Mouse (Mus musculus) embryonic facial prominence, embryonic 11.5 days (tissue): ENCODE measurements around the gene Rap2a. TPM values are rescaled to one million over a fixed set of nuclear protein-coding genes. Genes with fewer than 3 reads are reported as not detected.

Experiments used
- ATAC-seq: fragments of 200-750 bp; cut with Nextera tagmentation; replicated peaks from 2 replicates; pipeline ENCODE4 v1.8.0; 2017; ENCODE audit warnings: low read depth; ENCODE audit not compliant: insufficient number of reproducible peaks, low FRiP score, low TSS enrichment
- DNase-seq: peaks from one replicate; pipeline ENCODE4 v3.0.0-alpha.2; 2015; ENCODE audit warnings: low spot score
- H3K27ac ChIP-seq: fragments of 300-500 bp; sonication (generic); replicated peaks from 2 replicates; pipeline ENCODE4 v1.5.1; 2014; ENCODE audit warnings: mild to moderate bottlenecking, low read depth, low read length, control low read depth
- H3K27me3 ChIP-seq: fragments of 300-500 bp; sonication (generic); 2 replicates; pipeline ENCODE4 v1.6.1; 2014; ENCODE audit warnings: mild to moderate bottlenecking, low read length, moderate library complexity, mixed read lengths; ENCODE audit not compliant: control insufficient read depth, insufficient read depth
- H3K36me3 ChIP-seq: fragments of 300-500 bp; sonication (generic); replicated peaks from 2 replicates; pipeline ENCODE4 v1.6.1; 2014; ENCODE audit warnings: low read depth, mild to moderate bottlenecking, low read length, moderate library complexity, mixed read lengths; ENCODE audit not compliant: control insufficient read depth, insufficient read depth
- H3K4me1 ChIP-seq: fragments of 300-500 bp; sonication (generic); 2 replicates; pipeline ENCODE4 v1.6.1; 2014; ENCODE audit warnings: low read length, mixed read lengths; ENCODE audit not compliant: control insufficient read depth, insufficient read depth
- H3K4me2 ChIP-seq: fragments of 300-500 bp; sonication (generic); 2 replicates; pipeline ENCODE4 v1.6.1; 2014; ENCODE audit warnings: low read depth, mild to moderate bottlenecking, control low read depth, low read length, moderate library complexity
- H3K4me3 ChIP-seq: fragments of 300-500 bp; sonication (generic); 2 replicates; pipeline ENCODE4 v1.5.1; 2014; ENCODE audit warnings: low read depth, low read length, control low read depth
- H3K9ac ChIP-seq: fragments of 300-500 bp; sonication (generic); replicated peaks from 2 replicates; pipeline ENCODE4 v1.6.1; 2014; ENCODE audit warnings: mild to moderate bottlenecking, control low read depth, low read length
- H3K9me3 ChIP-seq: fragments of 300-500 bp; sonication (generic); replicated peaks from 2 replicates; pipeline ENCODE4 v1.6.1; 2016; ENCODE audit warnings: mild to moderate bottlenecking, low read length, inconsistent platforms, mixed read lengths; ENCODE audit not compliant: control insufficient read depth
- WGBS: fragments of 180-500 bp; shearing (Covaris S2); extraction: QIAGEN DNeasy Blood & Tissue Kit; methylation state at CpG from one replicate; pipeline ENCODE4 v1.1.7; 2014; 5-methylcytosine and 5-hydroxymethylcytosine counted together
- polyA plus RNA-seq: library from polyadenylated mRNA; unstranded; fragments of >200 nt; fragmentation: Nextera tagmentation; extraction: Ambion mirVana; gene quantifications from 2 replicates; pipeline ENCODE4 v1.2.1, GENCODE M21; 2014

The Rap2a gene
- polyA plus RNA-seq, 1 experiment from 2014 or later, result 15.4 TPM

GRCm38 (mm10) chr14:120480341-120480900 lies 2.2 kb downstream of the Rap2a start:
- 82% methylated on average over 8 of the region's 8 CpGs for WGBS
- Histone ChIP-seq H3K4me2 (no peak overlapping the region), H3K36me3 (no peaks in the 10 kb centered on the region), H3K4me3 (no peak overlapping the region), H3K9ac (no peak overlapping the region), H3K4me1 (no peaks in the 10 kb centered on the region), H3K9me3 (no peaks in the 10 kb centered on the region), H3K27me3 (no peaks in the 10 kb centered on the region), H3K27ac (no peak overlapping the region)
- ATAC-seq (no peak), DNase-seq (no peak)

- no peaks in the 10 kb centered on the region for H3K36me3 ChIP-seq
- H3K27ac ChIP-seq, result no peak overlapping the region
- H3K9me3 ChIP-seq, result no peaks in the 10 kb centered on the region
- WGBS, result 95% methylated on average over 4 of the region's 4 CpGs
- H3K4me3 ChIP-seq, result no peak overlapping the region
- H3K27me3 ChIP-seq, result no peaks in the 10 kb centered on the region
- H3K4me2 ChIP-seq, result no peak overlapping the region
- no peak overlapping the region for H3K9ac ChIP-seq
- ATAC-seq (no peak), DNase-seq (no peak)
- no peaks in the 10 kb centered on the region for H3K4me1 ChIP-seq
Observed at GRCm38 (mm10) chr14:120480927-120481326, 2.7 kb downstream of the Rap2a start.

DNA sequence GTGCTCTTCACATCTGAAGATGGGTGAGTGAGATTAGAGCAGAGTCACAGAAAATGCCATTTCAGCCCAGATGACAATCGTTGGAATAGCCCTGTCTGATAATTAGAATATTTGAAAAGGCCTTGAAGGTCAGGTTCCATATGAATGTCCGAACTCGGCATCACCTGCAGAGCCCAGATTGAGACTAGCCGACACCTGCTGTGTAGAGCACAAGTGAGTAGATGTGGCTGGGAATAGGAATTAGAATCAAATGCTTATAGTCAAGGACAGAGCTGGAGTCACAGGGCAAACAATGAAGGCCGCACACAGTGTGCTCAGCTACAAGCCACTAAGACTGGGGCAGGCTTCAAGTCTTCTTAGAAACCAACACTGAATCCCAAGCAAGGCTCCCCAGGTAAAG lies 6.3 kb downstream of the Rap2a start:
- H3K4me2 ChIP-seq, result no peak overlapping the region
- no peak overlapping the region for H3K27ac ChIP-seq
- H3K4me3 ChIP-seq, result no peak overlapping the region
- H3K36me3 ChIP-seq, result no peaks in the 10 kb centered on the region
- ATAC-seq (no peak), DNase-seq (no peak)
- no peak overlapping the region for H3K9ac ChIP-seq
- H3K4me1 ChIP-seq, result no peaks in the 10 kb centered on the region
- WGBS, result 72% methylated on average over 5 of the region's 5 CpGs
- H3K27me3 ChIP-seq, result no peaks in the 10 kb centered on the region
- no peaks in the 10 kb centered on the region for H3K9me3 ChIP-seq

DNA sequence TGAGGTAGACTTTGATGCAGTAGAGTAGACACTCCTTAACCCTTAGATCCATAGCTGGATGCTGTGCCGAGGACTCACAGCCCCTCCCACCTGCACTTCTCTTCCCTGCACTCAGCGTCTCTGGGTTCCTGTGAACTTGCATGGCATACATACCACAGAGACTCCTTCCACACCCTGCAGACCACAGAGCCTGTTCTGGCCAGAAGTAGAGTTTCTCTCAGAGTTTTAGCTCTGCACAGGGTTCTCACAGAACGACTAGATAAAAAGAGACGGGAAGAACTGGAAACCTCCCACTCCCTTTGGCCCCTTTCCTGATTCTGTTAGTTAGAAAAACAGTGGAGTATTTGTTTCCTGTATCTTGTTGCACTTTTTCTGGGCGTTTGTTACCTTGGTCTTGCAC lies 18.0 kb downstream of the Rap2a start:
- DNase-seq (no peak), ATAC-seq (no peak)
- Histone ChIP-seq H3K4me3 (no peak overlapping the region), H3K4me1 (no peaks in the 10 kb centered on the region), H3K9me3 (no peaks in the 10 kb centered on the region), H3K27me3 (no peaks in the 10 kb centered on the region), H3K36me3 (no peaks in the 10 kb centered on the region), H3K27ac (no peak overlapping the region), H3K4me2 (no peak overlapping the region), H3K9ac (no peak overlapping the region)
- 47% methylated on average over 5 of the region's 5 CpGs for WGBS

GRCm38 (mm10) chr14:120496827-120497226 lies 18.6 kb downstream of the Rap2a start:
- 80% methylated on average over 5 of the region's 5 CpGs for WGBS
- Histone ChIP-seq H3K9me3 (no peaks in the 10 kb centered on the region), H3K4me2 (no peak overlapping the region), H3K27me3 (no peaks in the 10 kb centered on the region), H3K4me1 (no peaks in the 10 kb centered on the region), H3K4me3 (no peak overlapping the region), H3K36me3 (no peaks in the 10 kb centered on the region), H3K27ac (no peak overlapping the region), H3K9ac (no peak overlapping the region)
- DNase-seq (no peak), ATAC-seq (no peak)

GRCm38 (mm10) chr14:120499096-120499495 lies 20.9 kb downstream of the Rap2a start:
- ATAC-seq (no peak), DNase-seq (no peak)
- Histone ChIP-seq H3K27me3 (no peaks in the 10 kb centered on the region), H3K27ac (no peak overlapping the region), H3K36me3 (no peaks in the 10 kb centered on the region), H3K4me2 (no peak overlapping the region), H3K4me1 (no peaks in the 10 kb centered on the region), H3K9me3 (no peaks in the 10 kb centered on the region), H3K4me3 (no peak overlapping the region), H3K9ac (no peak overlapping the region)
- WGBS, result 89% methylated on average over 10 of the region's 10 CpGs

- H3K4me2 ChIP-seq, result no peak overlapping the region
- no peak overlapping the region for H3K9ac ChIP-seq
- WGBS, result 89% methylated on average over 6 of the region's 6 CpGs
- no peaks in the 10 kb centered on the region for H3K9me3 ChIP-seq
- ATAC-seq, result no peak
- no peaks in the 10 kb centered on the region for H3K27me3 ChIP-seq
- no peak for DNase-seq
- H3K4me1 ChIP-seq, result no peaks in the 10 kb centered on the region
- no peak overlapping the region for H3K27ac ChIP-seq
- H3K4me3 ChIP-seq, result no peak overlapping the region
- H3K36me3 ChIP-seq, result no peaks in the 10 kb centered on the region
Observed at GRCm38 (mm10) chr14:120499601-120500000, 21.4 kb downstream of the Rap2a start.

- H3K27ac ChIP-seq, result no peak overlapping the region
- ATAC-seq, result no peak
- H3K27me3 ChIP-seq, result no peaks in the 10 kb centered on the region
Observed at GRCm38 (mm10) chr14:120500021-120500560, 21.8 kb downstream of the Rap2a start.

More at GRCm38 (mm10) chr14:120500021-120500560, 21.8 kb downstream of the Rap2a start:
- H3K36me3 ChIP-seq, result no peaks in the 10 kb centered on the region
- no peak overlapping the region for H3K4me3 ChIP-seq
- H3K9ac ChIP-seq, result no peak overlapping the region
- DNase-seq, result no peak
- WGBS, result 84% methylated on average over 12 of the region's 12 CpGs
- no peak overlapping the region for H3K4me2 ChIP-seq
- H3K4me1 ChIP-seq, result no peaks in the 10 kb centered on the region
- H3K9me3 ChIP-seq, result no peaks in the 10 kb centered on the region
